Mouse (Mus musculus) myocyte (in vitro differentiated cells): ENCODE data around the gene Adgre4. TPM values are rescaled to one million over a fixed set of nuclear protein-coding genes. Genes with fewer than 3 reads are reported as not detected.

Source experiments
- H3K27me3 ChIP-seq: one replicate; pipeline ENCODE4 v1.6.1; 2011; ENCODE audit not compliant: control insufficient read depth, insufficient read depth, insufficient read length
- H3K36me3 ChIP-seq: one replicate; pipeline ENCODE4 v1.6.1; 2011; ENCODE audit not compliant: control insufficient read depth, insufficient read depth
- H3K4me2 ChIP-seq: one replicate; pipeline ENCODE4 v1.6.1; 2011; ENCODE audit warnings: low read depth, control low read depth
- H3K4me3 ChIP-seq: one replicate; pipeline ENCODE4 v1.5.1; 2011; ENCODE audit warnings: mild to moderate bottlenecking, control low read depth, moderate library complexity
- H3K79me2 ChIP-seq: one replicate; pipeline ENCODE4 v1.6.1; 2011; ENCODE audit not compliant: control insufficient read depth, insufficient read depth
- H3ac ChIP-seq: one replicate; pipeline ENCODE4 v1.6.1; 2011; ENCODE audit not compliant: control insufficient read depth, insufficient read length
- CEBPB ChIP-seq: IDR thresholded peaks from 2 replicates; pipeline ENCODE4 v1.6.1; 2011; ENCODE audit warnings: mild to moderate bottlenecking, moderate library complexity; ENCODE audit not compliant: poor library complexity, insufficient read depth, severe bottlenecking
- E2F4 ChIP-seq: IDR thresholded peaks from one replicate; pipeline ENCODE4 v1.6.1; 2011; ENCODE audit warnings: mild to moderate bottlenecking, control low read depth, moderate library complexity; ENCODE audit not compliant: insufficient read depth
- MAX ChIP-seq: IDR thresholded peaks from one replicate; pipeline ENCODE4 v1.6.1; 2011; ENCODE audit warnings: low read depth, mild to moderate bottlenecking, control low read depth
- MYOD1 ChIP-seq, 3 experiments: IDR thresholded peaks; one replicate each; pipeline ENCODE4 v1.6.1; 2011; ENCODE audit warnings: control low read depth in 2 of 3, low read depth in 2 of 3, mild to moderate bottlenecking in 2 of 3, moderate library complexity in 1 of 3; ENCODE audit not compliant: insufficient read length in 2 of 3, control insufficient read depth in 1 of 3
- MYOG ChIP-seq, 3 experiments: IDR thresholded peaks; one replicate each; pipeline ENCODE4 v1.6.1; 2011; ENCODE audit warnings: control low read depth in 2 of 3, low read depth in 2 of 3, mild to moderate bottlenecking in 2 of 3; ENCODE audit not compliant: insufficient read length in 2 of 3, control insufficient read depth in 1 of 3, insufficient read depth in 1 of 3
- POLR2A ChIP-seq: IDR thresholded peaks from one replicate; pipeline ENCODE4 v1.6.1; 2011; ENCODE audit warnings: low read depth, mild to moderate bottlenecking, control low read depth, moderate library complexity; ENCODE audit not compliant: insufficient read length
- POLR2AphosphoS2 ChIP-seq: IDR thresholded peaks from one replicate; pipeline ENCODE4 v1.6.1; 2011; ENCODE audit warnings: low read depth, control low read depth; ENCODE audit not compliant: insufficient read length
- REST ChIP-seq: IDR thresholded peaks from one replicate; pipeline ENCODE4 v1.6.1; 2011; ENCODE audit warnings: mild to moderate bottlenecking, control low read depth, moderate library complexity; ENCODE audit not compliant: insufficient read depth, insufficient read length
- SRF ChIP-seq: IDR thresholded peaks from one replicate; pipeline ENCODE4 v1.6.1; 2011; ENCODE audit warnings: low read depth; ENCODE audit not compliant: control insufficient read depth, insufficient read length
- TCF12 ChIP-seq: IDR thresholded peaks from one replicate; pipeline ENCODE4 v1.6.1; 2011; ENCODE audit warnings: mild to moderate bottlenecking, control low read depth; ENCODE audit not compliant: poor library complexity, insufficient read depth, severe bottlenecking
- TCF3 ChIP-seq: IDR thresholded peaks from one replicate; pipeline ENCODE4 v1.6.1; 2011; ENCODE audit warnings: low read depth, control low read depth; ENCODE audit not compliant: insufficient read length
- USF1 ChIP-seq: IDR thresholded peaks from one replicate; pipeline ENCODE4 v1.6.1; 2011; ENCODE audit warnings: low read depth, mild to moderate bottlenecking, control low read depth, moderate library complexity
- polyA plus RNA-seq: library from polyadenylated mRNA; unstranded; fragments of >200 nt; fragmentation: generic; extraction: Trizol; gene quantifications from one replicate; pipeline ENCODE4 v1.2.1, GENCODE M21; 2012; ENCODE audit warnings: missing spikeins

Gene Adgre4
- polyA plus RNA-seq, 1 experiment: not detected

GRCm38 (mm10) chr17:55722250-55722649 is 27.5 kb upstream of the Adgre4 start:
- H3K36me3 ChIP-seq: no peaks in the 10 kb centered on the region
- no peak overlapping the region for H3K4me3 ChIP-seq
- TF ChIP-seq MYOD1 (IDR thresholded peaks at IDR 0.05; ENCODE audit: control insufficient read depth in 1 of 3, insufficient read length in 2 of 3, low read depth in 2 of 3): no peak
- no peaks in the 10 kb centered on the region for H3K27me3 ChIP-seq
- no peak overlapping the region for H3ac ChIP-seq
- H3K4me2 ChIP-seq: no peak overlapping the region
- H3K79me2 ChIP-seq: no peaks in the 10 kb centered on the region

DNA sequence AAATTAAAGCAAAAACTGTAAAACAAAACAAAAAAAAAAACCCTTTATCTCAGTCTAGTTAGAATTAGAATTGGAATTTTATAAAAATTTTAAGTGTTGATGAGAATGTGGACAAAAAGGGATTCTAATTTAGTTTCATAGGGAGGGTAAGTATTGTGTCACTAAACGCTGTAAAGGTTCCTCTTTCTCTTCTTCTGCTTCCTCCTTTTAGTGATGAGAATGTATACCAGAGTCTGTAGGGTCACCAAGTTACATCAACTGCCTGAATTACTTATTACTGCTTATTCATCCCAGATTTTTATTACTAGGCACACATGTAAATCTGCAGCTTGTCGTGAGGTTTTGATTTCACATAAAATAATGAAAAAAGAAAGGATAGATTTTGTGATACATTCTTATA is 23.6 kb upstream of the Adgre4 start:
- no peak overlapping the region for H3K4me3 ChIP-seq
- no peak for TF ChIP-seq POLR2A
- no peak for TF ChIP-seq REST
- no peak for TF ChIP-seq USF1
- no peak for TF ChIP-seq E2F4
- TF ChIP-seq SRF: no peak
- no peak for TF ChIP-seq CEBPB
- no peak for TF ChIP-seq TCF12
- TF ChIP-seq MYOD1 (IDR thresholded peaks at IDR 0.05; ENCODE audit: control insufficient read depth in 1 of 3, insufficient read length in 2 of 3, low read depth in 2 of 3): no peak
- H3ac ChIP-seq: no peak overlapping the region
- H3K79me2 ChIP-seq: no peaks in the 10 kb centered on the region
- no peak overlapping the region for H3K4me2 ChIP-seq
- no peaks in the 10 kb centered on the region for H3K27me3 ChIP-seq
- H3K36me3 ChIP-seq: no peaks in the 10 kb centered on the region

- no peak overlapping the region for H3K4me3 ChIP-seq
- no peak overlapping the region for H3ac ChIP-seq
- no peak for TF ChIP-seq TCF3
- TF ChIP-seq MAX: no peak
- TF ChIP-seq TCF12: no peak
- TF ChIP-seq SRF: no peak
- no peak for TF ChIP-seq E2F4
- TF ChIP-seq REST: no peak
- no peak for TF ChIP-seq CEBPB
- no peak for TF ChIP-seq POLR2AphosphoS2
- TF ChIP-seq POLR2A: no peak
- no peak for TF ChIP-seq USF1
- no peak for TF ChIP-seq MYOG (IDR thresholded peaks at IDR 0.05; ENCODE audit: control insufficient read depth in 1 of 3, insufficient read depth in 1 of 3, insufficient read length in 2 of 3, low read depth in 2 of 3)
- no peak for TF ChIP-seq MYOD1 (IDR thresholded peaks at IDR 0.05; ENCODE audit: control insufficient read depth in 1 of 3, insufficient read length in 2 of 3, low read depth in 2 of 3)
- no peaks in the 10 kb centered on the region for H3K36me3 ChIP-seq
- H3K4me2 ChIP-seq: no peak overlapping the region
- no peaks in the 10 kb centered on the region for H3K27me3 ChIP-seq
- H3K79me2 ChIP-seq: no peaks in the 10 kb centered on the region
These were observed 13.1 kb upstream of the Adgre4 start for GRCm38 (mm10) chr17:55736675-55737074.

DNA sequence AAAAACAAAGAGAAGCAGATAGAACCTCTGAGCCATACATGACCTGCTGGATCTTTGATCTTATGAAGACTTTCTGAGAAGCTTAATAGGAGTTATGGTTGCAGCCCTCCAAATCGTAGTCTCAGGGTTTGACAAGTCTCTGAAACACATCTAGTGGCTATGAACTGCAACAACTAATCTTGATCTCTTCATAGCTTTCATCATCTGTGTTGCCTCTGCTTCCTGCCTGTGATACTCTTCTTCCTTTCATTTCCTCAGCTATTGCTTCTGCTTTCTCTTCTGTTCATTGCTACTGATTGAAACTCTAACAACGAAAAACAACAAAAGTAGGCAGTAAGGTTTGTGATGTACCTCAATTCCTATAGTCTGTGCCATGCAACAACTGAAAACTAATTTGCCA is 1.4 kb downstream of the Adgre4 start:
- Histone ChIP-seq H3K79me2 (no peaks in the 10 kb centered on the region), H3ac (no peak overlapping the region), H3K4me2 (no peak overlapping the region), H3K27me3 (no peaks in the 10 kb centered on the region), H3K36me3 (no peaks in the 10 kb centered on the region), H3K4me3 (no peak overlapping the region)
- TF ChIP-seq TCF12 (no peak), POLR2A (no peak), MAX (no peak), CEBPB (no peak), POLR2AphosphoS2 (no peak), E2F4 (no peak), REST (no peak), MYOG (IDR thresholded peaks at IDR 0.05; ENCODE audit: control insufficient read depth in 1 of 3, insufficient read depth in 1 of 3, insufficient read length in 2 of 3, low read depth in 2 of 3) (no peak), SRF (no peak), USF1 (no peak), MYOD1 (IDR thresholded peaks at IDR 0.05; ENCODE audit: control insufficient read depth in 1 of 3, insufficient read length in 2 of 3, low read depth in 2 of 3) (no peak), TCF3 (no peak)

DNA sequence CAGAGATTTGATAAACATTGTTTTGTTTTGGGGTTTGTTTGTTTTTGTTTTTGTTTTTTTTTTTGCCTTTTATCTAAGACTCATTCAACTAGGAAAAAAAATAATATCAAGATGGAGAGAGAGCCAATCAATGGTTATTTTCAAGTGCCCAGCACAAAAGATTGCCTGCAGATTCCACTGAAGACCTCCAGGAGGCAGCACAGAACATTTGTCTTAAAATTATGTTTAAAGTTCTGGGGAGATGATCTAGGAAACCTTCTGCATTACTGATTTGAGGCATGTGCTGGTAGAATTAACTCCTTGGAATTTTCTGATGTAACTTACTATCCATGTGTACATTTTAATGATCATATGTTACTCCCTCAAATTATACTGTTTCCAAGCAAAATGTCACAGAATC is 63.9 kb downstream of the Adgre4 start:
- Histone ChIP-seq H3K4me3 (no peak overlapping the region), H3K27me3 (no peaks in the 10 kb centered on the region), H3ac (no peak overlapping the region), H3K36me3 (no peaks in the 10 kb centered on the region), H3K79me2 (no peaks in the 10 kb centered on the region), H3K4me2 (no peak overlapping the region)
- no peak for TF ChIP-seq MYOG (IDR thresholded peaks at IDR 0.05; ENCODE audit: control insufficient read depth in 1 of 3, insufficient read depth in 1 of 3, insufficient read length in 2 of 3, low read depth in 2 of 3)
- no peak for TF ChIP-seq REST
- TF ChIP-seq POLR2A: no peak
- TF ChIP-seq CEBPB: no peak
- no peak for TF ChIP-seq SRF
- no peak for TF ChIP-seq MYOD1 (IDR thresholded peaks at IDR 0.05; ENCODE audit: control insufficient read depth in 1 of 3, insufficient read length in 2 of 3, low read depth in 2 of 3)
- no peak for TF ChIP-seq E2F4
- no peak for TF ChIP-seq USF1
- TF ChIP-seq TCF12: no peak
- TF ChIP-seq TCF3: no peak
- TF ChIP-seq MAX: no peak
- TF ChIP-seq POLR2AphosphoS2: no peak
